Mouse (Mus musculus): ENCODE results near the gene Cavin1.

Cavin1 gene

GRCm38 (mm10) chr11:100908112-100908511 lies 62.6 kb downstream of the Cavin1 start:
- DNase-seq: no peak

DNA sequence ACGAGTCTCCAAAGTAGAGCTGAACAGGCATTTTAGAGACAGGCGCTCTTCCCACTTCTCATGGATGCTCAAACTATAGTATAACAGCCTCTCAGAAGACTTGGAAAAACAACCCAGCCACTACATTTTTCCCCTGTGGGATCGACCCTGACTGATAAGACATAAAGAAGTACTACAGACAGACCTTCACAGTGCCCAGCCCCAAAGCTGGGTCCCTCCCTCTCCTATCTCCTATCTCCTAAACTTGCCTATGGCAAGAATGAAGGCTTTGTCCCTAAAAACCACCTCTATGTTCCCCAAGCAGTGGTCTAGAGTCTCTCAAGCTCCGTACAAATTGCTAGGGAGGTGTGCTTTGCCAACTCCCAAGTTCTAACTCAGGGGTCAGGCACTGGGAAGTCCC lies 63.8 kb downstream of the Cavin1 start:
- DNase-seq: no peak
